Mouse (Mus musculus) C2C12 (cell line): ENCODE measurements around the gene Smc4.

Experiments used
- CTCF ChIP-seq: IDR thresholded peaks from one replicate; pipeline ENCODE4 v1.5.1; 2011; ENCODE audit not compliant: control insufficient read depth, insufficient read depth, insufficient read length
- MAX ChIP-seq: IDR thresholded peaks from one replicate; pipeline ENCODE4 v1.6.1; 2011; ENCODE audit warnings: mild to moderate bottlenecking, control low read depth

- TF ChIP-seq MAX (no peak), CTCF (no peak)
These were observed 1.8 kb upstream of the Smc4 start for GRCm38 (mm10) chr3:69002781-69003180.
